Mouse (Mus musculus): ENCODE results near the gene Ell2. TPM values are rescaled to one million over a fixed set of nuclear protein-coding genes. Genes with fewer than 3 reads are reported as not detected.

Gene Ell2
- total and polyA plus RNA-seq, 2 experiments from 2014 or later: 1.7 to 1.8 TPM

GRCm38 (mm10) chr13:75778156-75778555 lies 71.6 kb downstream of the Ell2 start:
- ATAC-seq (no peak), DNase-seq (no peak)
- TF ChIP-seq CTCF (IDR thresholded peaks at IDR 0.05; ENCODE audit: low read depth): no peak
- Histone ChIP-seq H3K27me3 (ENCODE audit: insufficient read depth, low read length) (no peaks in the 10 kb centered on the region), H3K4me2 (ENCODE audit: low read depth) (no peak overlapping the region), H3K4me1 (ENCODE audit: insufficient read depth) (no peaks in the 10 kb centered on the region), H3K9me3 (ENCODE audit: low read length) (no peaks in the 10 kb centered on the region), H3K9ac (no peak overlapping the region), H3K27ac (ENCODE audit: low read depth, low read length) (no peak overlapping the region), H3K4me3 (ENCODE audit: low read depth, low read length) (no peak overlapping the region), H3K36me3 (ENCODE audit: insufficient read depth) (no peaks in the 10 kb centered on the region)
- WGBS: 79% methylated on average over 6 of the region's 6 CpGs

GRCm38 (mm10) chr13:75779169-75779568 lies 72.6 kb downstream of the Ell2 start:
- Histone ChIP-seq H3K4me2 (ENCODE audit: low read depth) (no peak overlapping the region), H3K9me3 (ENCODE audit: low read length) (no peaks in the 10 kb centered on the region), H3K36me3 (ENCODE audit: insufficient read depth) (no peaks in the 10 kb centered on the region), H3K4me1 (ENCODE audit: insufficient read depth) (no peaks in the 10 kb centered on the region), H3K4me3 (ENCODE audit: low read depth, low read length) (no peak overlapping the region), H3K27ac (ENCODE audit: low read depth, low read length) (no peak overlapping the region), H3K9ac (no peak overlapping the region), H3K27me3 (ENCODE audit: insufficient read depth, low read length) (no peaks in the 10 kb centered on the region)
- ATAC-seq (no peak), DNase-seq (no peak)
- TF ChIP-seq CTCF (IDR thresholded peaks at IDR 0.05; ENCODE audit: low read depth): no peak
- 92% methylated on average over 2 of the region's 2 CpGs for WGBS

GRCm38 (mm10) chr13:75780096-75780495 lies 73.5 kb downstream of the Ell2 start:
- DNase-seq (no peak), ATAC-seq (no peak)
- WGBS: 82% methylated on average over 2 of the region's 2 CpGs
- H3K27ac ChIP-seq (ENCODE audit: low read depth, low read length): no peak overlapping the region
- no peaks in the 10 kb centered on the region for H3K27me3 ChIP-seq (ENCODE audit: insufficient read depth, low read length)
- H3K9ac ChIP-seq: no peak overlapping the region
- no peaks in the 10 kb centered on the region for H3K4me1 ChIP-seq (ENCODE audit: insufficient read depth)
- no peaks in the 10 kb centered on the region for H3K9me3 ChIP-seq (ENCODE audit: low read length)
- H3K4me2 ChIP-seq (ENCODE audit: low read depth): no peak overlapping the region
- H3K36me3 ChIP-seq (ENCODE audit: insufficient read depth): no peaks in the 10 kb centered on the region
- TF ChIP-seq CTCF (IDR thresholded peaks at IDR 0.05; ENCODE audit: low read depth): no peak
- H3K4me3 ChIP-seq (ENCODE audit: low read depth, low read length): no peak overlapping the region

- H3K4me3 ChIP-seq (ENCODE audit: low read depth, low read length): no peak overlapping the region
- 67% methylated on average over 4 of the region's 4 CpGs for WGBS
- ATAC-seq (no peak), DNase-seq (no peak)
- no peak for TF ChIP-seq CTCF (IDR thresholded peaks at IDR 0.05; ENCODE audit: low read depth)
- H3K36me3 ChIP-seq (ENCODE audit: insufficient read depth): no peaks in the 10 kb centered on the region
- no peak overlapping the region for H3K27ac ChIP-seq (ENCODE audit: low read depth, low read length)
- H3K9ac ChIP-seq: no peak overlapping the region
- H3K4me2 ChIP-seq (ENCODE audit: low read depth): no peak overlapping the region
- H3K27me3 ChIP-seq (ENCODE audit: insufficient read depth, low read length): no peaks in the 10 kb centered on the region
- H3K4me1 ChIP-seq (ENCODE audit: insufficient read depth): no peaks in the 10 kb centered on the region
- no peaks in the 10 kb centered on the region for H3K9me3 ChIP-seq (ENCODE audit: low read length)
Measured at GRCm38 (mm10) chr13:75785726-75786125, 79.2 kb downstream of the Ell2 start.

GRCm38 (mm10) chr13:75786264-75786663 lies 79.7 kb downstream of the Ell2 start:
- Histone ChIP-seq H3K36me3 (ENCODE audit: insufficient read depth) (no peaks in the 10 kb centered on the region), H3K27me3 (ENCODE audit: insufficient read depth, low read length) (no peaks in the 10 kb centered on the region), H3K4me3 (ENCODE audit: low read depth, low read length) (no peak overlapping the region), H3K4me1 (ENCODE audit: insufficient read depth) (no peaks in the 10 kb centered on the region), H3K4me2 (ENCODE audit: low read depth) (no peak overlapping the region), H3K27ac (ENCODE audit: low read depth, low read length) (no peak overlapping the region), H3K9ac (no peak overlapping the region), H3K9me3 (ENCODE audit: low read length) (no peaks in the 10 kb centered on the region)
- 92% methylated on average over 11 of the region's 11 CpGs for WGBS
- TF ChIP-seq CTCF (IDR thresholded peaks at IDR 0.05; ENCODE audit: low read depth): no peak
- ATAC-seq (no peak), DNase-seq (no peak)

GRCm38 (mm10) chr13:75787364-75787763 lies 80.8 kb downstream of the Ell2 start:
- no peaks in the 10 kb centered on the region for H3K36me3 ChIP-seq (ENCODE audit: insufficient read depth)
- H3K9ac ChIP-seq: no peak overlapping the region
- TF ChIP-seq CTCF (IDR thresholded peaks at IDR 0.05; ENCODE audit: low read depth): no peak
- H3K4me1 ChIP-seq (ENCODE audit: insufficient read depth): no peaks in the 10 kb centered on the region
- H3K27me3 ChIP-seq (ENCODE audit: insufficient read depth, low read length): no peaks in the 10 kb centered on the region
- H3K4me2 ChIP-seq (ENCODE audit: low read depth): no peak overlapping the region
- no peak overlapping the region for H3K27ac ChIP-seq (ENCODE audit: low read depth, low read length)
- no peaks in the 10 kb centered on the region for H3K9me3 ChIP-seq (ENCODE audit: low read length)
- H3K4me3 ChIP-seq (ENCODE audit: low read depth, low read length): no peak overlapping the region
- DNase-seq: no peak
- 91% methylated on average over 3 of the region's 3 CpGs for WGBS
- ATAC-seq: no peak

GRCm38 (mm10) chr13:75788178-75788577 lies 81.6 kb downstream of the Ell2 start:
- Histone ChIP-seq H3K27me3 (ENCODE audit: insufficient read depth, low read length) (no peaks in the 10 kb centered on the region), H3K36me3 (ENCODE audit: insufficient read depth) (no peaks in the 10 kb centered on the region), H3K4me3 (ENCODE audit: low read depth, low read length) (no peak overlapping the region), H3K4me2 (ENCODE audit: low read depth) (no peak overlapping the region), H3K9me3 (ENCODE audit: low read length) (no peaks in the 10 kb centered on the region), H3K9ac (no peak overlapping the region), H3K27ac (ENCODE audit: low read depth, low read length) (no peak overlapping the region), H3K4me1 (ENCODE audit: insufficient read depth) (no peaks in the 10 kb centered on the region)
- ATAC-seq (no peak), DNase-seq (no peak)
- 90% methylated on average over 4 of the region's 4 CpGs for WGBS
- TF ChIP-seq CTCF (IDR thresholded peaks at IDR 0.05; ENCODE audit: low read depth): no peak
